Mouse (Mus musculus): ENCODE data around the gene Best1. TPM values are rescaled to one million over a fixed set of nuclear protein-coding genes. Genes with fewer than 3 reads are reported as not detected.

Best1 gene
- 1.0 and 1.5 TPM in 2 replicates for polyA plus RNA-seq (2014; fragmentation: Nextera tagmentation; extraction: Ambion mirVana)

- no peak for DNase-seq (ENCODE audit: low spot score)
- WGBS, result 79% methylated on average over 7 of the region's 7 CpGs
- H3K27ac ChIP-seq (ENCODE audit: low read depth, low read length), result no peak within 1 kb of the TSS
- H3K9ac ChIP-seq (ENCODE audit: low read length), result no peak within 1 kb of the TSS
- ATAC-seq (ENCODE audit: insufficient read depth, low FRiP score, low TSS enrichment), result no peak
- no peak within 1 kb of the TSS for H3K4me3 ChIP-seq (ENCODE audit: low read depth, low read length)
- H3K9me3 ChIP-seq (ENCODE audit: control insufficient read depth, low read length), result no peaks in the 10 kb centered on the region
- no peaks in the 10 kb centered on the region for H3K4me1 ChIP-seq (ENCODE audit: control insufficient read depth, insufficient read depth, low read length)
- H3K36me3 ChIP-seq (ENCODE audit: control insufficient read depth, insufficient read depth, low read length), result no peaks in the 10 kb centered on the region
- no peaks in the 10 kb centered on the region for H3K27me3 ChIP-seq (ENCODE audit: control insufficient read depth, insufficient read depth, low read length)
- no peak within 1 kb of the TSS for H3K4me2 ChIP-seq (ENCODE audit: low read depth)
Measured at GRCm38 (mm10) chr19:10001206-10001969, at the start of gene Best1, which contains the start of gene Rab3il1. TSS of gene Best1 (minus strand) at chr19:10001633. TSS of gene Rab3il1 (plus strand) at chr19:10001669.

GRCm38 (mm10) chr19:10050438-10050837, 49.0 kb upstream of the Best1 start:
- no peak for DNase-seq (ENCODE audit: low spot score)

GRCm38 (mm10) chr19:10049533-10049932, 48.1 kb upstream of the Best1 start:
- no peak overlapping the region for H3K4me3 ChIP-seq (ENCODE audit: low read depth, low read length)
- no peak overlapping the region for H3K27ac ChIP-seq (ENCODE audit: low read depth, low read length)
- no peaks in the 10 kb centered on the region for H3K36me3 ChIP-seq (ENCODE audit: control insufficient read depth, insufficient read depth, low read length)
- ATAC-seq (ENCODE audit: insufficient read depth, low FRiP score, low TSS enrichment) (no peak), DNase-seq (ENCODE audit: low spot score) (no peak)
- H3K4me2 ChIP-seq (ENCODE audit: low read depth), result no peak overlapping the region
- no peaks in the 10 kb centered on the region for H3K4me1 ChIP-seq (ENCODE audit: control insufficient read depth, insufficient read depth, low read length)
- H3K27me3 ChIP-seq (ENCODE audit: control insufficient read depth, insufficient read depth, low read length), result no peaks in the 10 kb centered on the region
- no peaks in the 10 kb centered on the region for H3K9me3 ChIP-seq (ENCODE audit: control insufficient read depth, low read length)
- no peak overlapping the region for H3K9ac ChIP-seq (ENCODE audit: low read length)

More at GRCm38 (mm10) chr19:10050438-10050837, 49.0 kb upstream of the Best1 start:
- no peak overlapping the region for H3K27ac ChIP-seq (ENCODE audit: low read depth, low read length)
- WGBS, result 80% methylated on average over 2 of the region's 2 CpGs
- no peaks in the 10 kb centered on the region for H3K27me3 ChIP-seq (ENCODE audit: control insufficient read depth, insufficient read depth, low read length)
- ATAC-seq (ENCODE audit: insufficient read depth, low FRiP score, low TSS enrichment), result no peak
- no peak overlapping the region for H3K4me2 ChIP-seq (ENCODE audit: low read depth)
- H3K9ac ChIP-seq (ENCODE audit: low read length), result no peak overlapping the region
- H3K4me1 ChIP-seq (ENCODE audit: control insufficient read depth, insufficient read depth, low read length), result no peaks in the 10 kb centered on the region
- H3K36me3 ChIP-seq (ENCODE audit: control insufficient read depth, insufficient read depth, low read length), result no peaks in the 10 kb centered on the region
- H3K9me3 ChIP-seq (ENCODE audit: control insufficient read depth, low read length), result no peaks in the 10 kb centered on the region
- H3K4me3 ChIP-seq (ENCODE audit: low read depth, low read length), result no peak overlapping the region

GRCm38 (mm10) chr19:10046983-10047382, 45.5 kb upstream of the Best1 start:
- Histone ChIP-seq H3K27me3 (ENCODE audit: control insufficient read depth, insufficient read depth, low read length) (no peaks in the 10 kb centered on the region), H3K4me1 (ENCODE audit: control insufficient read depth, insufficient read depth, low read length) (peaks cover 3% of the 10 kb centered on the region; the same call in 1 of the 2 replicates), H3K36me3 (ENCODE audit: control insufficient read depth, insufficient read depth, low read length) (no peaks in the 10 kb centered on the region), H3K9me3 (ENCODE audit: control insufficient read depth, low read length) (no peaks in the 10 kb centered on the region), H3K9ac (ENCODE audit: low read length) (no peak overlapping the region), H3K4me2 (ENCODE audit: low read depth) (no peak overlapping the region), H3K27ac (ENCODE audit: low read depth, low read length) (no peak overlapping the region), H3K4me3 (ENCODE audit: low read depth, low read length) (no peak overlapping the region)
- ATAC-seq (ENCODE audit: insufficient read depth, low FRiP score, low TSS enrichment) (no peak), DNase-seq (ENCODE audit: low spot score) (no peak)
- 58% methylated on average over 3 of the region's 3 CpGs for WGBS

- DNase-seq (ENCODE audit: low spot score) (no peak), ATAC-seq (ENCODE audit: insufficient read depth, low FRiP score, low TSS enrichment) (no peak)
- WGBS, result 68% methylated on average over 4 of the region's 4 CpGs
Measured at GRCm38 (mm10) chr19:10046346-10046745, 44.9 kb upstream of the Best1 start.

GRCm38 (mm10) chr19:10045707-10046106, 44.3 kb upstream of the Best1 start:
- no peaks in the 10 kb centered on the region for H3K9me3 ChIP-seq (ENCODE audit: control insufficient read depth, low read length)
- H3K27ac ChIP-seq (ENCODE audit: low read depth, low read length), result no peak overlapping the region
- no peaks in the 10 kb centered on the region for H3K27me3 ChIP-seq (ENCODE audit: control insufficient read depth, insufficient read depth, low read length)
- no peaks in the 10 kb centered on the region for H3K36me3 ChIP-seq (ENCODE audit: control insufficient read depth, insufficient read depth, low read length)
- H3K4me3 ChIP-seq (ENCODE audit: low read depth, low read length), result no peak overlapping the region
- WGBS, result 84% methylated on average over 2 of the region's 2 CpGs
- H3K4me2 ChIP-seq (ENCODE audit: low read depth), result no peak overlapping the region
- no peak overlapping the region for H3K9ac ChIP-seq (ENCODE audit: low read length)
- DNase-seq (ENCODE audit: low spot score) (no peak), ATAC-seq (ENCODE audit: insufficient read depth, low FRiP score, low TSS enrichment) (no peak)
- peaks cover 7% of the 10 kb centered on the region; the same call in 1 of the 2 replicates for H3K4me1 ChIP-seq (ENCODE audit: control insufficient read depth, insufficient read depth, low read length)

More at GRCm38 (mm10) chr19:10046346-10046745, 44.9 kb upstream of the Best1 start:
- Histone ChIP-seq H3K27ac (ENCODE audit: low read depth, low read length) (no peak overlapping the region), H3K27me3 (ENCODE audit: control insufficient read depth, insufficient read depth, low read length) (no peaks in the 10 kb centered on the region), H3K36me3 (ENCODE audit: control insufficient read depth, insufficient read depth, low read length) (no peaks in the 10 kb centered on the region), H3K4me1 (ENCODE audit: control insufficient read depth, insufficient read depth, low read length) (peaks cover 7% of the 10 kb centered on the region; the same call in 1 of the 2 replicates), H3K4me2 (ENCODE audit: low read depth) (no peak overlapping the region), H3K9me3 (ENCODE audit: control insufficient read depth, low read length) (no peaks in the 10 kb centered on the region), H3K4me3 (ENCODE audit: low read depth, low read length) (no peak overlapping the region), H3K9ac (ENCODE audit: low read length) (no peak overlapping the region)

- Histone ChIP-seq H3K4me1 (ENCODE audit: control insufficient read depth, insufficient read depth, low read length) (peaks cover 7% of the 10 kb centered on the region; the same call in 1 of the 2 replicates), H3K27me3 (ENCODE audit: control insufficient read depth, insufficient read depth, low read length) (no peaks in the 10 kb centered on the region), H3K27ac (ENCODE audit: low read depth, low read length) (no peak overlapping the region), H3K9me3 (ENCODE audit: control insufficient read depth, low read length) (no peaks in the 10 kb centered on the region), H3K4me2 (ENCODE audit: low read depth) (no peak overlapping the region), H3K9ac (ENCODE audit: low read length) (no peak overlapping the region), H3K4me3 (ENCODE audit: low read depth, low read length) (no peak overlapping the region), H3K36me3 (ENCODE audit: control insufficient read depth, insufficient read depth, low read length) (no peaks in the 10 kb centered on the region)
- no peak for DNase-seq (ENCODE audit: low spot score)
- ATAC-seq (ENCODE audit: insufficient read depth, low FRiP score, low TSS enrichment), result no peak
Measured at GRCm38 (mm10) chr19:10043643-10044042, 42.2 kb upstream of the Best1 start.

- WGBS, result 91% methylated on average over 4 of the region's 4 CpGs
Measured at GRCm38 (mm10) chr19:10042816-10043215, 41.4 kb upstream of the Best1 start.

GRCm38 (mm10) chr19:10042232-10042631, 40.8 kb upstream of the Best1 start:
- Histone ChIP-seq H3K9me3 (ENCODE audit: control insufficient read depth, low read length) (no peaks in the 10 kb centered on the region), H3K27ac (ENCODE audit: low read depth, low read length) (no peak overlapping the region), H3K27me3 (ENCODE audit: control insufficient read depth, insufficient read depth, low read length) (no peaks in the 10 kb centered on the region), H3K9ac (ENCODE audit: low read length) (no peak overlapping the region; the same call in 1 of the 2 replicates), H3K36me3 (ENCODE audit: control insufficient read depth, insufficient read depth, low read length) (no peaks in the 10 kb centered on the region), H3K4me1 (ENCODE audit: control insufficient read depth, insufficient read depth, low read length) (peaks cover 7% of the 10 kb centered on the region; the same call in 1 of the 2 replicates), H3K4me2 (ENCODE audit: low read depth) (peak overlapping the region; percentile 99), H3K4me3 (ENCODE audit: low read depth, low read length) (peak overlapping the region; percentile 59)
- 62% methylated on average over 6 of the region's 6 CpGs for WGBS
- DNase-seq (ENCODE audit: low spot score), result no peak
- no peak for ATAC-seq (ENCODE audit: insufficient read depth, low FRiP score, low TSS enrichment)

More at GRCm38 (mm10) chr19:10042816-10043215, 41.4 kb upstream of the Best1 start:
- Histone ChIP-seq H3K27ac (ENCODE audit: low read depth, low read length) (no peak overlapping the region), H3K4me3 (ENCODE audit: low read depth, low read length) (no peak overlapping the region), H3K9me3 (ENCODE audit: control insufficient read depth, low read length) (no peaks in the 10 kb centered on the region), H3K4me1 (ENCODE audit: control insufficient read depth, insufficient read depth, low read length) (peaks cover 7% of the 10 kb centered on the region; the same call in 1 of the 2 replicates), H3K36me3 (ENCODE audit: control insufficient read depth, insufficient read depth, low read length) (no peaks in the 10 kb centered on the region), H3K4me2 (ENCODE audit: low read depth) (no peak overlapping the region; the same call in 1 of the 2 replicates), H3K9ac (ENCODE audit: low read length) (no peak overlapping the region), H3K27me3 (ENCODE audit: control insufficient read depth, insufficient read depth, low read length) (no peaks in the 10 kb centered on the region)
- DNase-seq (ENCODE audit: low spot score) (no peak), ATAC-seq (ENCODE audit: insufficient read depth, low FRiP score, low TSS enrichment) (no peak)

Measured in neural tube, embryonic 11.5 days (tissue).